Mouse (Mus musculus): Measurements from ENCODE around the gene Scg3.
"Not testable (repeated sequence)": the region's sequence is repeated elsewhere in the genome, so short reads cannot be mapped to it uniquely, and the experiment has no call there.

Gene Scg3

DNA sequence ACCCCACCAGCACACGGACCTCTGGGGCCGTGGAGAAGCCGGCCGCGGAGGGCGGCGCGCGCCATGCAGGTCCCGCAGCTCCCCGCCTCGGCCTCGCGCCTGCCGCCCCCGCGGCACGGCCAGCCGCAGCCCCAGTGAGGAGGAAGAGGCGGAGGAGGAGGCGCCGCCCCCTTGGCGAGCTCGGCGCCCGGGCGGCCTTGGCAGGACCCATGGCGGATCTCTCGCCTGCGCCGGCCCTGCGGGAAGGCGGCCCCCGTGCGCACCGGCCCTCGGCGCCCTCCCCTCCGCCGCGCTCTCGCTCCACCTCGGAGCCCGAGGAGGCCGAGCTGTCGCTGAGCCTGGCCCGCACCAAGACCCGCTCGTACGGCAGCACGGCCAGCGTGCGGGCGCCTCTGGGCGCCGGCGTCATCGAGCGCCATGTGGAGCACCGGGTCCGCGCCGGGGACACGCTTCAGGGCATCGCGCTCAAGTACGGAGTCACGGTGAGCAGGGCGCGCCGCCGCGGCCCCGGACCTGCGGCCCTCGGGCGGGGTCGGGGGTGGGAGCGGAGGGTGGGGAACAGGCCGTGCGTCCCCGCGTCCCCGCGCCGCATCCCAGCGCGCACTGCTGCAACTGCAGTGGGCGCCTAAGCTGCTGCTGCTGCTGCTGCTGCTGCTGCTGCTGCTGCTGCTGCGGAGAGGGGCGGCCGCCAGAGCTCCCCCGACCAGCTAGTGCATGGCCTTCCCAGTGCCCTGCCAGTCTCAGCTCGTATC lies 58.1 kb downstream of the Scg3 start, which contains the start of gene Lysmd2:
Gene Lysmd2 (plus strand): TSS at position 186 of the 752 bp plus-strand sequence.
- peak; percentile 82 for ATAC-seq (ENCODE audit: low TSS enrichment)

DNA sequence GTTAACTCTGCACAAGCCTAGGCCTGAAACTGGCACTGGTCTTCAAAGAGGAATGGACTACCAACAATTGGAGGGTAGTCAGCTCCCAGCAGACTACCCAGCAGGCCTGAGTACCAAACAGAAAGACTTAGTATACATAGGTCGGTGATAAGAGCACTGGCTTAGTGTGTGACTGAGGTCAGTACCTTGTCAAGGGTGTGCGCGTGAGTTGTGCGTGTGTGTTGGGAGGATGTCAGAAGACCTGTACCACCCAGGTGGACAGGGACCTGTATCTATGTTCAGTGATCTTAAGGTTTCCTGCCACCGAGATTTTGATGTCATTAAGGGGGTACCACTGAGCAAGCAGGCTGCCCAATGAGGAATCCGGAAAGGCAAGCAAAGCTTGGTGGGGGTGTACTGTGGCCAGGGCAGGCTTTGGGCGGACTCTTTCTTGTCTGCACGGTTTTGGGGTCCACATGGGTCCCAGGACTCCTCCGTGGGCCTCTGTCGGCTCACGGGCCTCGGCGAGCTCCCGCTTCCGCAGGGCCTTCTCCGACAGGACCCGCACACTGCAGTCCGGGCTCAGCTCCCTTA lies 58.8 kb downstream of the Scg3 start:
- ATAC-seq (ENCODE audit: low TSS enrichment) = peak; percentile 26

GRCm38 (mm10) chr9:75621428-75621827 lies 62.4 kb downstream of the Scg3 start:
- ATAC-seq (ENCODE audit: low TSS enrichment) = no peak

DNA sequence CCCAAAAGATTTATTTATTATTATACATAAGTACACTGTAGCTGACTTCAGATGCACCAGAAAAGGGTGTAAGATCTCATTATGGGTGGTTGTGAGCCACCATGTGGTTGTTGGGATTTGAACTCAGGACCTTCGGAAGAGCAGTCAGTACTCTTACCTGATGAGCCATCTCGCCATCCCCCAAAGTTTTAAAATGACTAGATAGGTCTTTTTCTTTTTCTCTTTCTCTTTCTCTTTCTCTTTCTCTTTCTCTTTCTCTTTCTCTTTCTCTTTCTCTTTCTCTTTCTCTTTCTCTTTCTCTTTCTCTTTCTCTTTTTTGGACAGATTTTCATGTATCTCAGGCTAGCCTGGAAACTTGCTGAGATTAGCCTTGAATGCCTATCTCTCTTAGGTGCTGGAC lies 64.1 kb downstream of the Scg3 start:
- ATAC-seq (ENCODE audit: low TSS enrichment) = not testable (repeated sequence)

DNA sequence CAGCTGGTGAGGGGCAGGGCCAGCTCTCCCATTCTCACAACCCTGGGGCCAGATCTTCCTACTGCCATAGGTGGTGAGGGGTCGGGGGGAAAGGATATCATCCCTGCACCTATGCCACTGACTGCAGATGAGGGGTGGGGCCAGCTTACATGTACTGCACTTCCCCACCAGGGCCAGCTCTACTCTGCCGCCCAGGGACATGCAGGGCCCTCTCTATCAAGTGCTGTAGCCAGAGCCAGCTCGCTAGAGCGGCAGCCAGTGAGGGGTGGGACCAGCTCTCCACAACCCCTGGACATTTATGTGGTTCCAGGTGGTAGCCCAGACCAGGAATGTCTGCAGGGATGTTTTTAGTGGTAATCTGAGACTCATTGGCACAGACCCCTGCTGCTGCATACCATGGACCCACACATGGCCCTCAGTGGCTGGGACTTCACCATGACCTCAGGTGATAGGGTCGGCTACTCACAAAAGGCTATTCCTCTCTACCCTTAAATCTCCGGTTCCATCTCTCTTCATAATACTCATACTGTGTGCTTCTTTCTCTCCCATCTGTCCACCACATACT lies 64.9 kb downstream of the Scg3 start:
- ATAC-seq (ENCODE audit: low TSS enrichment) = no peak

GRCm38 (mm10) chr9:75616560-75616959 lies 67.3 kb downstream of the Scg3 start:
- ATAC-seq (ENCODE audit: low TSS enrichment) = no peak

DNA sequence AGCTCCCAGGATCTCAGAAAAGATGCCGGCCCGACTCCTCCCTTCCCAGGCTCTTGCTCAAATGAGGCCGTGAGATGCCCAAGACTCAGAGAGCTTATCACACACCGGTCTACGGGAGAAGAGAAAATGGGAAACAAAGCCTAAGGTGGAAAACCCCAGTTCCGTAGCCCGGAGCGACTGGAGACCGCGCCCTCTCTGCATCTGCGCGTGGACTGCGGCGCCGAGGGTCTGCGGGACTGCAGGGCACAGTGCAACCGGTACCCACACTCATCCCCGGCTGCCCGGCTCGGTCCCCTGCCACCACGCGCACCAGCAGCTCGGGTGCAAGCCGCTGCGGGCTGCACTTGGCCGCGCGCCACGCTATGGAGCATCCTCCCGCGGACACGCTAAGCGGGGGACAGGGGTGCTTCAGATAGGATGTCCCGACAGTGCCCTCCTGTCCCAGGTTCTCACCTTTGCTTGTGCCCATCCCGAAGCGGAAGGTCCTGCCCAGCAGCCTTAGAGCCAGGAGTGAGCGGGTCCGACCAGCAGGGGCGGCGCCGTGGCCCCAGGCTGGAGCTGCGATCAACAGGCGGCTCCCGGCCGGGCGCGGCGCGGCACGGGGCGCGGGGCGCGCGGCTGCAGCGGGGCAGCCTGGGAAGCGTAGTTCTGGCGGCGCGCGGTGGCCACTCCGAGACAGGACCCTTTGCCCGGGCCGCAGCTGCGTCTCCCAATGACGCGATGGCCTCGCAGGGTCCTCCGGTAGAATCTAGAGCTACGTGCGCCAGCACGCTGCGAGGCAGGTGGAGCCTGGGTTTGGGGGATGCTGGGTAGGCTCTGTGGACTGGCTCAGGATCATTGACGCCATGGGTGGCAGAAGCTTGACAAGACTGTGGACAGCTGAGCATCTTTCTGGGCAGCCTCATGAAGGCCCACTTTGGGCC lies 73.0 kb downstream of the Scg3 start, which contains the start of gene Tmod2:
Gene Tmod2 (minus strand): TSS at position 755 of the 923 bp plus-strand sequence.
- ATAC-seq (ENCODE audit: low TSS enrichment) = peak; percentile 88

- no peak for ATAC-seq (ENCODE audit: low TSS enrichment)
Measured at GRCm38 (mm10) chr9:75609965-75610364, 73.9 kb downstream of the Scg3 start.

DNA sequence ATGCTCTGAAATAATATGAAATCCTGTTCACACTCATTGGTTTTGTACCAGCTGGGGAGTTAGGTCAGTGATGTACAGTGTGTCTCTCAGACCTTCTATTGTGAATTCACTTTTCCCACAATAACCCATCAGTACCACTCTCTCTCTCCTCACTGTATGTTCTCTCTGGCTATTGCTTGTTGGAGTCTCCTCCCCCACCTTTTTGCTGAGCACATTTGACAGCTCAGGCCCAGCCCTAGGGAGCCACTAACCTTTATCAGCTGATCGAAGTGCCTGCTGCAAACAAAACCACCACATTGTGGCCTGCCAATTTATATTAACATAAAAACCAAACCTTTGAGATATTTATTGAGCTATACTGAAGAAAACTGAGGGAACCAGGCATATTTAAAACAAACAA lies 74.4 kb downstream of the Scg3 start:
- peak; percentile 18; the same call in 1 of the 2 replicates for ATAC-seq (ENCODE audit: low TSS enrichment)

DNA sequence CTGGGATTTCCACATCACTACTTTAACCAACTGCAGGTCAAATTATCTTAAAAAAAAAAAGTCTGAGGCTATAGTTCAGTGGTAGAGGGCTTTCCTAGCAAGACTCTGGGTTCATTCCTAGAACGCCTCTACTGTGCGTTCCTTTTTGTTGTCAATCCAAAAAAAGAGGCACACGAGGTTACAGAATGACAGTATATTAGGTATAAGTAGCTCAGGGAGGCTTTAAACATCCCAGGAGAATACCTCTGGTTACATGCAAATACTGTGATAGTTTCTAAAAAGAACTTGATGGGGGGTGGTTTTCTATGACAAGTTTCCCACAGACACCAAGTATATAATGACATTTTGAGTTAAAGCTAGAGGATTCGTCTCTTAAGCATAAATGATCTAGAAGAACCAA lies 76.4 kb downstream of the Scg3 start:
- no peak for ATAC-seq (ENCODE audit: low TSS enrichment)

DNA sequence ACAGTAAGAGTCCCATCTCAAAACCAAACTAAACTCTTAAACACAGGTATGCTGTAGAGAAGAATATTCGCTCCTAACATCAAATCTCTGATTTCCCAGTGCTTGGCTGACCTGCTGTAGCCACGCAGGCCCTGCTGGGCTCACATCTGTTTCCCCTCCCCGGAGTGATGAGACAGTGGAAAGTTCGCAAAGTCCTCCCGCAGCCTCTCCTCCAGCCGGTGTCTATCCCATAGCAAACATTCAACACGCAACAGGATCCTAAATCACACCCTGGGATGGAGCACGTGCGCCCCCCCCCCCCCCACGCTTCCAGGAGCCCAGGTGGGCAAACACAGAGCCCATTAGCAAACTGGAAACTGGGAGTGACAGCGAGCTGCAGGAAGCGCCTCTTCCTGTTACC lies 82.3 kb downstream of the Scg3 start:
- no peak for ATAC-seq (ENCODE audit: low TSS enrichment)

- ATAC-seq (ENCODE audit: low TSS enrichment) = peak; percentile 70
Measured at GRCm38 (mm10) chr9:75600166-75600934, 83.5 kb downstream of the Scg3 start.

DNA sequence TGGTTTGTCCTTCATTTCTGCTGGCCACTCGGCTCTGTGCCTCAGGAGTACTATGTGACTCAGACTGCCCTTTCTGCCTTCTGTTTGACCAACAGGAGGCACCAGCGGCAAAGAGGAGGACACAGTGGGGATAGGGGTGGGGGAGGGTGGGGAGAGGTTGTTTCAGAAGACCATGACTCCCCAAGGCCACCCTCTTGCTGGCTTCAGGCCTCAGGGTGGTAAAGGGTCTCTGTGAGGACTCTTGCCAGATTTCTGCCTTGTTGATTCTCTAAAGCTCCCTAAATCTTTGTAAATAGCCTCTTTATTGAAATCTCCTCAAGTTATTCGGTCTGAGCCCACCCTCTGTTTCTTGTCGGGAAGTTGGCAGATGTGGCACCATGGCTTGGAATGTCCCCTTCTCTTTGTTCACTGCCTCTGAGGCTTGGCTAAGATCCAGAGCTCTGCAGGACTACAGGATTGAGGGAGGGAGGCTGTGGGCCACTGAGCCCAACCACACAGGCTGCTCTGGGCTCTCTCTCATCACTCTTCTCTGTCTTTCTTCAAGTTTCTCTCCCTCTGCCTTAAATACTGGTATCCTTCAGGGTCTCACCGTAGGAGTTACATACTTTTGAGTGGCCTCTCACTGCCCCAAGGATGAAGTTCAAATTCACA lies 84.5 kb downstream of the Scg3 start:
- ATAC-seq (ENCODE audit: low TSS enrichment) = peak; percentile 45

DNA sequence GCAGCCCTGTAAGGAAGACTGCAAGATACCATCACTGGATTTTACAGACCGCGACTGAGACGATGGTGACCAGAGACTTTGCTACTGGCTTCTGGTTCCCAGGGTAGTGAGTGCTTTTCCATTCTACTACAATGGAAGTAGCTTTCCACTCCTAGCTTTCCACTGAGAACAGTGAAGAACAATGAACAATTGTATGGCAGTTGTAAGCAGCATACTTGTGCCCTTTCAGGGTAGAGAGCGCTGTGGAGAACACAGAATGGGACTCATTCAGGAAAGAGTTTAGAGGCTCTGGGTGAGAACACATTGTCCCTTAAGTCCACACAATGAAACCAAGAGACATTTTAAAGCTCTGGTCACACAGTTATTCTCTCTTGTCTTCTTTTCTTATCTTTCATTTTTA lies 86.3 kb downstream of the Scg3 start:
- peak; percentile 19; the same call in 1 of the 2 replicates for ATAC-seq (ENCODE audit: low TSS enrichment)

DNA sequence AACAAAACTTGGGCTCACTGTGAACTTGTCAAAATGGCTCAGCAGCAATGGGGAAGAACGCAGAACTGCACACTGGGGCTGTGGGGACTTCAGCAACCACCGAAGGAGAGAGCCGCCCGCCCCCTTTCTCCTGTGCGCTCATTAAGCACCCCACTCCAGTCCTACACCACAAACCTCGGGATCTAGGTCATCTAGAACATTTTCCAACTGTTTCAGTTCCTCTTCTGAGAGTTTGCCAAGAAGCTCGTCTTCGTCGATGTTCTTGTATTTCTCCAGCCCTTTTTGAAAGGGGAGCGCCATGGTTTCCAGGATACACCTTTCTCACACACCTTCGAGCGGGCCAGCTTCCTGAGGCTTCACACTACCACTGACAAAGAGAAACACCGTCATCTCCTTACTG lies 86.8 kb downstream of the Scg3 start:
- peak; percentile 41; the same call in 1 of the 2 replicates for ATAC-seq (ENCODE audit: low TSS enrichment)

DNA sequence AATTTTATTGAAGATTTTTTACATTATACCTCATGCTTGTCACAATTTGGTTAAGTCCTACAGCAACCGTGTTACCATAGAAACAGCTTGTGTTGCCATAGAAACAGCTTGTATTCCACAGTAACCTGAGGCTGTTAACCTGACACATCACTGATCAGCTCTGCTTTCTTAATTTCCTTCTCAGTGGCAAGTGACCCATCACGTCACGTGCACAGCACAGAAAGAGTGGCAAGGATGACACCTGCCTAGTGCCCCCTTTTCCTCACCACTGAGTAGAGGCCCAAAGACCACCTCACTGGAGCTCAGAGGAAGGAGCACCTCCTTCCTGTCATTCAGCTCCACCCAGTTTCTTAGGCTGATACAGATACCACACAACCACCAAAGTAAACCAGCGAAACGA lies 90.4 kb downstream of the Scg3 start:
- no peak for ATAC-seq (ENCODE audit: low TSS enrichment)
